Mouse (Mus musculus) heart, postnatal 0 days (tissue): Measurements from ENCODE around the gene Olfr796.

Source experiments
- CTCF ChIP-seq: IDR thresholded peaks from 2 replicates; pipeline ENCODE4 v1.5.1; 2016; ENCODE audit warnings: antibody characterized with exemption, control low read depth, low read depth
- EP300 ChIP-seq: IDR thresholded peaks from 2 replicates; pipeline ENCODE4 v1.6.1; 2016; ENCODE audit warnings: antibody characterized with exemption, low read depth

DNA sequence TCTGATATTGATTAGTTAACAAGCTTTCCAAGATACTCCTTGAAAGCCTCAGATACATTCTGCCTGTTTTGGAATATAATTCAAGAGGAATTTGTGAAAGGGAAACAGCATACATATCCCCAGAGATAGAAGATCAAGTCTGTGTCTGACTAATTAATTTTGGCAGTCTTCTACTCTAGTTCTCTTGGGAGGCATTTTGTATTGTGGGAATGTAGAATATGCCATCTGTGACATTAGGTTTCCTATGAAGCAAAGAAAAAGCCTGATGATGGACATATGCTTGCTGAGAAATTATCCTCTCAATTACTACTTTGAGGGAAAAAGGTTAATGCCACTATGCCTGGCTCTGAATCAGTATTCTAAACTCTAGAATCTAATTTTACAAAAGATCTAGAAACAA lies 10.9 kb upstream of the Olfr796 start:
- no peak for TF ChIP-seq CTCF
- TF ChIP-seq EP300, result no peak
